Mouse (Mus musculus) thymus, adult 2 months (tissue): Measurements from ENCODE around the gene Aunip.

Experiments used
- CTCF ChIP-seq: fragments of 200-500 bp; IDR thresholded peaks from 2 replicates; pipeline ENCODE4 v1.5.1; 2012; ENCODE audit warnings: mild to moderate bottlenecking, control low read depth, low read length, moderate library complexity, borderline replicate concordance; ENCODE audit not compliant: control insufficient read depth, poor library complexity, insufficient read depth; ENCODE audit errors: extremely low read depth
- POLR2A ChIP-seq: fragments of 200-500 bp; IDR thresholded peaks from 2 replicates; pipeline ENCODE4 v1.6.1; 2012; ENCODE audit warnings: mild to moderate bottlenecking, low read length, control low read depth, moderate library complexity; ENCODE audit not compliant: control insufficient read depth, poor library complexity, insufficient read depth; ENCODE audit errors: extremely low read depth

DNA sequence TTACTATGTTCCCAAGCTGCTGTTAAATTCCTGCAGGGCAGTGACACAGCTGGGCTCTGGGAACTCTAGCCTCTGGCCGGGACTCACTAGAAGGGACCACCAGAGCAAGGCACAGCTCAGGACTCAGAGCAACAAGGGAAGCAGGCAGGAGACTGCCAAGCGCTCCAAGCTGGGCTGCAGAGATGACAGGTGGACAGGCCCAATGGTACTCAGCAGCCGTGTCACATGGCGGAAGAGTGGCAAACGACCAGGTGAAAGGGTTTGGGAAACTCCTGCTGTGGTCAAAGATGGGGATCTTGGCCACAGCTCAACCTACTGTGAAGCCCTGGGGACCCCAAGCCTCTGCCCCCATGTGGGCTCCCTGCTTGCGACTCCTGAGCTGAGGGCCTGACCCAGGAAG is 53.3 kb downstream of the Aunip start:
- TF ChIP-seq POLR2A (no peak), CTCF (no peak)
